Mouse (Mus musculus): Measurements from ENCODE around the gene Pip5k1b. TPM values are rescaled to one million over a fixed set of nuclear protein-coding genes. Genes with fewer than 3 reads are reported as not detected.

Pip5k1b gene
- polyA plus RNA-seq, 1 experiment from 2014 or later, result 2.5 TPM

GRCm38 (mm10) chr19:24551196-24551954, 4.3 kb downstream of the Pip5k1b start:
- Histone ChIP-seq H3K27me3 (ENCODE audit: control insufficient read depth, insufficient read depth, low read length) (no peaks in the 10 kb centered on the region), H3K9me3 (ENCODE audit: control insufficient read depth, low read depth, low read length) (no peaks in the 10 kb centered on the region; the same call in 1 of the 2 replicates), H3K36me3 (ENCODE audit: control insufficient read depth, insufficient read depth, low read length) (no peaks in the 10 kb centered on the region), H3K27ac (ENCODE audit: low read length) (no peak overlapping the region), H3K4me1 (ENCODE audit: control insufficient read depth, insufficient read depth, low read length) (peaks cover 2% of the 10 kb centered on the region), H3K9ac (replicated peaks; ENCODE audit: low read depth, low read length) (no peak overlapping the region), H3K4me2 (replicated peaks; ENCODE audit: low read depth, low read length) (no peak overlapping the region), H3K4me3 (ENCODE audit: low read depth, low read length) (no peak overlapping the region)
- WGBS, result 71% methylated on average over 3 of the region's 3 CpGs
- no peak for ATAC-seq (ENCODE audit: insufficient number of reproducible peaks, insufficient read depth, low FRiP score, low read depth)

- no peak overlapping the region for H3K27ac ChIP-seq (ENCODE audit: low read length)
- WGBS, result 80% methylated on average over 7 of the region's 7 CpGs
- no peaks in the 10 kb centered on the region for H3K4me1 ChIP-seq (ENCODE audit: control insufficient read depth, insufficient read depth, low read length)
- H3K36me3 ChIP-seq (ENCODE audit: control insufficient read depth, insufficient read depth, low read length), result no peaks in the 10 kb centered on the region
- no peaks in the 10 kb centered on the region for H3K27me3 ChIP-seq (ENCODE audit: control insufficient read depth, insufficient read depth, low read length)
- no peak overlapping the region for H3K4me3 ChIP-seq (ENCODE audit: low read depth, low read length)
- ATAC-seq (ENCODE audit: insufficient number of reproducible peaks, insufficient read depth, low FRiP score, low read depth), result no peak
- H3K9ac ChIP-seq (replicated peaks; ENCODE audit: low read depth, low read length), result no peak overlapping the region
- H3K9me3 ChIP-seq (ENCODE audit: control insufficient read depth, low read depth, low read length), result no peaks in the 10 kb centered on the region; the same call in 1 of the 2 replicates
- H3K4me2 ChIP-seq (replicated peaks; ENCODE audit: low read depth, low read length), result no peak overlapping the region
Observed at GRCm38 (mm10) chr19:24550778-24551177, 4.9 kb downstream of the Pip5k1b start.

- WGBS, result 95% methylated on average over 2 of the region's 2 CpGs
- no peaks in the 10 kb centered on the region; the same call in 1 of the 2 replicates for H3K9me3 ChIP-seq (ENCODE audit: control insufficient read depth, low read depth, low read length)
- no peak for ATAC-seq (ENCODE audit: insufficient number of reproducible peaks, insufficient read depth, low FRiP score, low read depth)
- H3K4me3 ChIP-seq (ENCODE audit: low read depth, low read length), result no peak overlapping the region
- no peak overlapping the region for H3K27ac ChIP-seq (ENCODE audit: low read length)
- H3K4me2 ChIP-seq (replicated peaks; ENCODE audit: low read depth, low read length), result no peak overlapping the region
- no peaks in the 10 kb centered on the region for H3K36me3 ChIP-seq (ENCODE audit: control insufficient read depth, insufficient read depth, low read length)
- H3K9ac ChIP-seq (replicated peaks; ENCODE audit: low read depth, low read length), result no peak overlapping the region
- no peaks in the 10 kb centered on the region for H3K4me1 ChIP-seq (ENCODE audit: control insufficient read depth, insufficient read depth, low read length)
- H3K27me3 ChIP-seq (ENCODE audit: control insufficient read depth, insufficient read depth, low read length), result no peaks in the 10 kb centered on the region
Observed at GRCm38 (mm10) chr19:24550016-24550415, 5.7 kb downstream of the Pip5k1b start.

- Histone ChIP-seq H3K9ac (replicated peaks; ENCODE audit: low read depth, low read length) (no peak overlapping the region), H3K4me1 (ENCODE audit: control insufficient read depth, insufficient read depth, low read length) (no peaks in the 10 kb centered on the region), H3K36me3 (ENCODE audit: control insufficient read depth, insufficient read depth, low read length) (no peaks in the 10 kb centered on the region), H3K27ac (ENCODE audit: low read length) (no peak overlapping the region), H3K4me2 (replicated peaks; ENCODE audit: low read depth, low read length) (no peak overlapping the region), H3K27me3 (ENCODE audit: control insufficient read depth, insufficient read depth, low read length) (no peaks in the 10 kb centered on the region), H3K4me3 (ENCODE audit: low read depth, low read length) (no peak overlapping the region), H3K9me3 (ENCODE audit: control insufficient read depth, low read depth, low read length) (no peaks in the 10 kb centered on the region; the same call in 1 of the 2 replicates)
- WGBS, result 96% methylated on average over 9 of the region's 9 CpGs
- no peak for ATAC-seq (ENCODE audit: insufficient number of reproducible peaks, insufficient read depth, low FRiP score, low read depth)
Observed at GRCm38 (mm10) chr19:24548337-24548736, 7.3 kb downstream of the Pip5k1b start.

- Histone ChIP-seq H3K27me3 (ENCODE audit: control insufficient read depth, insufficient read depth, low read length) (no peaks in the 10 kb centered on the region), H3K9me3 (ENCODE audit: control insufficient read depth, low read depth, low read length) (no peaks in the 10 kb centered on the region; the same call in 1 of the 2 replicates), H3K4me1 (ENCODE audit: control insufficient read depth, insufficient read depth, low read length) (no peaks in the 10 kb centered on the region), H3K4me3 (ENCODE audit: low read depth, low read length) (no peak overlapping the region), H3K36me3 (ENCODE audit: control insufficient read depth, insufficient read depth, low read length) (no peaks in the 10 kb centered on the region), H3K4me2 (replicated peaks; ENCODE audit: low read depth, low read length) (no peak overlapping the region), H3K27ac (ENCODE audit: low read length) (no peak overlapping the region), H3K9ac (replicated peaks; ENCODE audit: low read depth, low read length) (no peak overlapping the region)
- ATAC-seq (ENCODE audit: insufficient number of reproducible peaks, insufficient read depth, low FRiP score, low read depth), result no peak
- WGBS, result 84% methylated on average over 10 of the region's 10 CpGs
Observed at GRCm38 (mm10) chr19:24546153-24546552, 9.5 kb downstream of the Pip5k1b start.

GRCm38 (mm10) chr19:24543386-24544350, 12.0 kb downstream of the Pip5k1b start:
- Histone ChIP-seq H3K4me3 (ENCODE audit: low read depth, low read length) (no peak overlapping the region), H3K27me3 (ENCODE audit: control insufficient read depth, insufficient read depth, low read length) (no peaks in the 10 kb centered on the region), H3K27ac (ENCODE audit: low read length) (no peak overlapping the region), H3K4me2 (replicated peaks; ENCODE audit: low read depth, low read length) (no peak overlapping the region), H3K9ac (replicated peaks; ENCODE audit: low read depth, low read length) (no peak overlapping the region), H3K9me3 (ENCODE audit: control insufficient read depth, low read depth, low read length) (no peaks in the 10 kb centered on the region; the same call in 1 of the 2 replicates), H3K4me1 (ENCODE audit: control insufficient read depth, insufficient read depth, low read length) (no peaks in the 10 kb centered on the region), H3K36me3 (ENCODE audit: control insufficient read depth, insufficient read depth, low read length) (no peaks in the 10 kb centered on the region)
- WGBS, result 85% methylated on average over 14 of the region's 14 CpGs
- ATAC-seq (ENCODE audit: insufficient number of reproducible peaks, insufficient read depth, low FRiP score, low read depth), result no peak

GRCm38 (mm10) chr19:24542293-24542675, 13.4 kb downstream of the Pip5k1b start:
- no peak overlapping the region for H3K4me2 ChIP-seq (replicated peaks; ENCODE audit: low read depth, low read length)
- H3K27me3 ChIP-seq (ENCODE audit: control insufficient read depth, insufficient read depth, low read length), result no peaks in the 10 kb centered on the region
- no peak for ATAC-seq (ENCODE audit: insufficient number of reproducible peaks, insufficient read depth, low FRiP score, low read depth)
- H3K36me3 ChIP-seq (ENCODE audit: control insufficient read depth, insufficient read depth, low read length), result no peaks in the 10 kb centered on the region
- H3K9me3 ChIP-seq (ENCODE audit: control insufficient read depth, low read depth, low read length), result no peaks in the 10 kb centered on the region
- H3K4me1 ChIP-seq (ENCODE audit: control insufficient read depth, insufficient read depth, low read length), result no peaks in the 10 kb centered on the region
- H3K27ac ChIP-seq (ENCODE audit: low read length), result no peak overlapping the region
- 95% methylated on average over 7 of the region's 7 CpGs for WGBS
- H3K9ac ChIP-seq (replicated peaks; ENCODE audit: low read depth, low read length), result no peak overlapping the region
- H3K4me3 ChIP-seq (ENCODE audit: low read depth, low read length), result no peak overlapping the region

GRCm38 (mm10) chr19:24541669-24542292, 13.9 kb downstream of the Pip5k1b start:
- Histone ChIP-seq H3K4me2 (replicated peaks; ENCODE audit: low read depth, low read length) (no peak overlapping the region), H3K4me3 (ENCODE audit: low read depth, low read length) (no peak overlapping the region), H3K27ac (ENCODE audit: low read length) (no peak overlapping the region), H3K36me3 (ENCODE audit: control insufficient read depth, insufficient read depth, low read length) (no peaks in the 10 kb centered on the region), H3K4me1 (ENCODE audit: control insufficient read depth, insufficient read depth, low read length) (no peaks in the 10 kb centered on the region), H3K27me3 (ENCODE audit: control insufficient read depth, insufficient read depth, low read length) (no peaks in the 10 kb centered on the region), H3K9me3 (ENCODE audit: control insufficient read depth, low read depth, low read length) (no peaks in the 10 kb centered on the region), H3K9ac (replicated peaks; ENCODE audit: low read depth, low read length) (no peak overlapping the region)
- ATAC-seq (ENCODE audit: insufficient number of reproducible peaks, insufficient read depth, low FRiP score, low read depth), result no peak
- 90% methylated on average over 17 of the region's 17 CpGs for WGBS
